Mouse (Mus musculus): Measurements from ENCODE around the gene Phactr1. TPM values are rescaled to one million over a fixed set of nuclear protein-coding genes. Genes with fewer than 3 reads are reported as not detected.

The Phactr1 gene
- polyA plus RNA-seq, 1 experiment from 2014 or later = 12.6 TPM

- Histone ChIP-seq H3K4me1 (ENCODE audit: control insufficient read depth, insufficient read depth, low read length) (no peaks in the 10 kb centered on the region), H3K9me3 (replicated peaks; ENCODE audit: control insufficient read depth, low read length) (no peaks in the 10 kb centered on the region), H3K36me3 (replicated peaks; ENCODE audit: control insufficient read depth, insufficient read depth, low read depth, low read length) (no peaks in the 10 kb centered on the region), H3K4me2 (ENCODE audit: low read depth, low read length) (no peak overlapping the region), H3K27ac (replicated peaks; ENCODE audit: low read depth, low read length) (no peak overlapping the region), H3K9ac (replicated peaks; ENCODE audit: low read length) (no peak overlapping the region), H3K27me3 (ENCODE audit: control insufficient read depth, insufficient read depth, low read length) (no peaks in the 10 kb centered on the region), H3K4me3 (ENCODE audit: low read depth, low read length) (no peak overlapping the region)
- DNase-seq (ENCODE audit: low spot score) = no peak
- no peak for ATAC-seq (replicated peaks; ENCODE audit: insufficient number of reproducible peaks, low FRiP score, low TSS enrichment, low read depth)
- WGBS = 94% methylated on average over 6 of the region's 6 CpGs
Observed at GRCm38 (mm10) chr13:42953071-42953470, 272.6 kb downstream of the Phactr1 start.

- Histone ChIP-seq H3K36me3 (replicated peaks; ENCODE audit: control insufficient read depth, insufficient read depth, low read depth, low read length) (no peaks in the 10 kb centered on the region), H3K9me3 (replicated peaks; ENCODE audit: control insufficient read depth, low read length) (no peaks in the 10 kb centered on the region), H3K4me2 (ENCODE audit: low read depth, low read length) (no peak overlapping the region), H3K4me1 (ENCODE audit: control insufficient read depth, insufficient read depth, low read length) (no peaks in the 10 kb centered on the region), H3K4me3 (ENCODE audit: low read depth, low read length) (no peak overlapping the region), H3K27me3 (ENCODE audit: control insufficient read depth, insufficient read depth, low read length) (no peaks in the 10 kb centered on the region), H3K9ac (replicated peaks; ENCODE audit: low read length) (no peak overlapping the region), H3K27ac (replicated peaks; ENCODE audit: low read depth, low read length) (no peak overlapping the region)
- 69% methylated on average over 5 of the region's 5 CpGs for WGBS
- ATAC-seq (replicated peaks; ENCODE audit: insufficient number of reproducible peaks, low FRiP score, low TSS enrichment, low read depth) (no peak), DNase-seq (ENCODE audit: low spot score) (no peak)
Observed at GRCm38 (mm10) chr13:42954116-42954515, 273.7 kb downstream of the Phactr1 start.

DNA sequence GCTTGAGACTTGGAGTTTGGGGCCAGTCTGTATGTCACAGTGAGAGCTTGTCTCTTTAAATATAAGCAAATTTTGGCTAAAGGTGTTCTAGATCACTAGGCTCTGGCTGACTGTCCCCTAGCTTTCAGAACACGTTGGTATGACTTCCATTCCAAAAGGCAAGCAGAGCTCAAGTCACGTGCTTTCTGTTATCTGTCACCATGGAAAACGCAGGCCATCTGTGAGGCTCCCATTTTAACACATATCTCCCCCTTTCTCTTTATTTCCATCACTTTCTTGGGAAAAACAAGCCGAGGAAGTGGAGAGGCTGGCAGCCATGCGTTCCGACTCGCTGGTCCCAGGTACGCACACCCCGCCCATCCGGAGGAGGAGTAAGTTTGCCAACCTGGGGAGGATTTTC lies 275.9 kb downstream of the Phactr1 start:
- no peaks in the 10 kb centered on the region for H3K27me3 ChIP-seq (ENCODE audit: control insufficient read depth, insufficient read depth, low read length)
- WGBS = 78% methylated on average over 10 of the region's 10 CpGs
- H3K4me1 ChIP-seq (ENCODE audit: control insufficient read depth, insufficient read depth, low read length) = no peaks in the 10 kb centered on the region
- no peak overlapping the region for H3K4me2 ChIP-seq (ENCODE audit: low read depth, low read length)
- H3K4me3 ChIP-seq (ENCODE audit: low read depth, low read length) = no peak overlapping the region
- no peak overlapping the region for H3K9ac ChIP-seq (replicated peaks; ENCODE audit: low read length)
- ATAC-seq (replicated peaks; ENCODE audit: insufficient number of reproducible peaks, low FRiP score, low TSS enrichment, low read depth) (no peak), DNase-seq (ENCODE audit: low spot score) (no peak)
- H3K36me3 ChIP-seq (replicated peaks; ENCODE audit: control insufficient read depth, insufficient read depth, low read depth, low read length) = no peaks in the 10 kb centered on the region
- no peaks in the 10 kb centered on the region for H3K9me3 ChIP-seq (replicated peaks; ENCODE audit: control insufficient read depth, low read length)
- no peak overlapping the region for H3K27ac ChIP-seq (replicated peaks; ENCODE audit: low read depth, low read length)

- Histone ChIP-seq H3K4me2 (ENCODE audit: low read depth, low read length) (no peak overlapping the region), H3K4me1 (ENCODE audit: control insufficient read depth, insufficient read depth, low read length) (no peaks in the 10 kb centered on the region), H3K9me3 (replicated peaks; ENCODE audit: control insufficient read depth, low read length) (no peaks in the 10 kb centered on the region), H3K36me3 (replicated peaks; ENCODE audit: control insufficient read depth, insufficient read depth, low read depth, low read length) (no peaks in the 10 kb centered on the region), H3K9ac (replicated peaks; ENCODE audit: low read length) (no peak overlapping the region), H3K27ac (replicated peaks; ENCODE audit: low read depth, low read length) (no peak overlapping the region), H3K27me3 (ENCODE audit: control insufficient read depth, insufficient read depth, low read length) (no peaks in the 10 kb centered on the region), H3K4me3 (ENCODE audit: low read depth, low read length) (no peak overlapping the region)
- 70% methylated on average over 7 of the region's 7 CpGs for WGBS
- ATAC-seq (replicated peaks; ENCODE audit: insufficient number of reproducible peaks, low FRiP score, low TSS enrichment, low read depth) (no peak), DNase-seq (ENCODE audit: low spot score) (no peak)
Observed at GRCm38 (mm10) chr13:42957856-42958255, 277.4 kb downstream of the Phactr1 start.

DNA sequence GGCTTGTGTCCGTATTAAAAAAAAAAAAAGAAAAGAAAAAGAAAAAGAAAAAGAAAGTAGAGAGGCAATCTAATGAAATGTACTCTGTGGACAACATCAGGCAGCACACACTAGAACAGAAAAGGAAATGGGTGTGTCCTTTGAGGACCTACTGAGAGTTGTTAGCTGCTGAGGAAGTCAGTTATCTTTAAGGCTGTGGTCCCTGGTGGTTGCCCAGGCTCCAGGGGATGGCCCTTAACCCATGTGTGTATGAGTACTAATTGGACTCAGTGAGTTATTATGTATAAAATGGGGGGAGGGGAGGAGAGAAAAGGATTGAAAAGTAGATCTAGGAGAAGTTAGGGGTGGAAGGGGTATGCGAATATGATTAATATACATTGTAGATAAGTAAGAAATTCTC lies 278.4 kb downstream of the Phactr1 start:
- Histone ChIP-seq H3K4me3 (ENCODE audit: low read depth, low read length) (no peak overlapping the region), H3K4me2 (ENCODE audit: low read depth, low read length) (no peak overlapping the region), H3K27ac (replicated peaks; ENCODE audit: low read depth, low read length) (no peak overlapping the region), H3K4me1 (ENCODE audit: control insufficient read depth, insufficient read depth, low read length) (no peaks in the 10 kb centered on the region), H3K27me3 (ENCODE audit: control insufficient read depth, insufficient read depth, low read length) (no peaks in the 10 kb centered on the region), H3K36me3 (replicated peaks; ENCODE audit: control insufficient read depth, insufficient read depth, low read depth, low read length) (no peaks in the 10 kb centered on the region), H3K9me3 (replicated peaks; ENCODE audit: control insufficient read depth, low read length) (no peaks in the 10 kb centered on the region), H3K9ac (replicated peaks; ENCODE audit: low read length) (no peak overlapping the region)
- DNase-seq (ENCODE audit: low spot score) (no peak), ATAC-seq (replicated peaks; ENCODE audit: insufficient number of reproducible peaks, low FRiP score, low TSS enrichment, low read depth) (no peak)
- WGBS = 91% methylated on average over 2 of the region's 2 CpGs

DNA sequence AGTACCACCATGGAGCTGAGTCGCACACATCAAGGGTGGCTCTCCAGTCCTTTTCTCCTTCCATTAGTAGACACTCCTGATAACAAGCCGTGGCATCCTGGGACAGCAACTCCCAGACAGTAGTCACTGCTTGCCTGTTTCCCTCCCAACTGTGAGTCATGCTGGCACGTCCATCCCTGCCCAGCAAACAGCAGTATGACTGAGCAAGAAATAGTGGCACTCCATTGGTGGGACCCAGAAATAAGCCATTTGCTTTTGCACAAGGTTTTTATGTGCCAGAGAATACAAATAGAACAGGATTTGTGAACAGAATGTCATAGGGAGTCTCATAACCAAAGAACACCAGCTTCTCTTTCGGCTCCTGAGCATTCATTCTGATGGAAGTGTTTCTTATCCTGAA lies 281.1 kb downstream of the Phactr1 start:
- no peaks in the 10 kb centered on the region for H3K4me1 ChIP-seq (ENCODE audit: control insufficient read depth, insufficient read depth, low read length)
- no peak for ATAC-seq (replicated peaks; ENCODE audit: insufficient number of reproducible peaks, low FRiP score, low TSS enrichment, low read depth)
- no peak overlapping the region for H3K4me2 ChIP-seq (ENCODE audit: low read depth, low read length)
- H3K27ac ChIP-seq (replicated peaks; ENCODE audit: low read depth, low read length) = no peak overlapping the region
- H3K4me3 ChIP-seq (ENCODE audit: low read depth, low read length) = no peak overlapping the region
- no peak for DNase-seq (ENCODE audit: low spot score)
- no peaks in the 10 kb centered on the region for H3K9me3 ChIP-seq (replicated peaks; ENCODE audit: control insufficient read depth, low read length)
- H3K27me3 ChIP-seq (ENCODE audit: control insufficient read depth, insufficient read depth, low read length) = no peaks in the 10 kb centered on the region
- WGBS = 93% methylated on average over 4 of the region's 4 CpGs
- H3K9ac ChIP-seq (replicated peaks; ENCODE audit: low read length) = no peak overlapping the region
- no peaks in the 10 kb centered on the region for H3K36me3 ChIP-seq (replicated peaks; ENCODE audit: control insufficient read depth, insufficient read depth, low read depth, low read length)

GRCm38 (mm10) chr13:42968537-42968936 lies 288.1 kb downstream of the Phactr1 start:
- Histone ChIP-seq H3K9me3 (replicated peaks; ENCODE audit: control insufficient read depth, low read length) (no peaks in the 10 kb centered on the region), H3K36me3 (replicated peaks; ENCODE audit: control insufficient read depth, insufficient read depth, low read depth, low read length) (no peaks in the 10 kb centered on the region), H3K9ac (replicated peaks; ENCODE audit: low read length) (no peak overlapping the region), H3K4me2 (ENCODE audit: low read depth, low read length) (no peak overlapping the region), H3K4me3 (ENCODE audit: low read depth, low read length) (no peak overlapping the region), H3K27ac (replicated peaks; ENCODE audit: low read depth, low read length) (no peak overlapping the region), H3K4me1 (ENCODE audit: control insufficient read depth, insufficient read depth, low read length) (no peaks in the 10 kb centered on the region), H3K27me3 (ENCODE audit: control insufficient read depth, insufficient read depth, low read length) (no peaks in the 10 kb centered on the region)
- DNase-seq (ENCODE audit: low spot score) (no peak), ATAC-seq (replicated peaks; ENCODE audit: insufficient number of reproducible peaks, low FRiP score, low TSS enrichment, low read depth) (no peak)
- 76% methylated on average over 4 of the region's 4 CpGs for WGBS

DNA sequence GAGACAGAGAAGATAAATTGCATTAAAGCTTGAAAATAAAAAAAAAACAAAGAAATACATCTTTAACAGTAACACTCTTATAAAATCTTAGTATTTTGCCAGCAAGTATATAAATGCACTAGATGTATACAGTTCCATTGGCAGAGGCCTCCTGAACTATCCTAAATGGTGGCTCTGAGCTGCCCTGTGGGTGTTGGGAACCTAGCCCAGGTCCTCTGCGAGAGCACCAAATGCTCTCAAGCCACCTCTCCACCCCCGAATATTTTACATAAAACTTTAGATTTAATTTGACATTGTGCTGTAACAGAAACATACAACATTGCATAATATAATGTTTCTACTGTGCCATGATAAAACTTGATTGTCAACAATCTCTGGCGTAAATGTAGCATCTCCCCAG lies 293.1 kb downstream of the Phactr1 start:
- Histone ChIP-seq H3K27ac (replicated peaks; ENCODE audit: low read depth, low read length) (no peak overlapping the region), H3K36me3 (replicated peaks; ENCODE audit: control insufficient read depth, insufficient read depth, low read depth, low read length) (no peaks in the 10 kb centered on the region), H3K4me1 (ENCODE audit: control insufficient read depth, insufficient read depth, low read length) (no peaks in the 10 kb centered on the region), H3K4me3 (ENCODE audit: low read depth, low read length) (no peak overlapping the region), H3K9me3 (replicated peaks; ENCODE audit: control insufficient read depth, low read length) (no peaks in the 10 kb centered on the region), H3K27me3 (ENCODE audit: control insufficient read depth, insufficient read depth, low read length) (no peaks in the 10 kb centered on the region), H3K9ac (replicated peaks; ENCODE audit: low read length) (no peak overlapping the region), H3K4me2 (ENCODE audit: low read depth, low read length) (no peak overlapping the region)
- WGBS = 87% methylated on average over 3 of the region's 3 CpGs
- ATAC-seq (replicated peaks; ENCODE audit: insufficient number of reproducible peaks, low FRiP score, low TSS enrichment, low read depth) (no peak), DNase-seq (ENCODE audit: low spot score) (no peak)

All from embryonic facial prominence, embryonic 11.5 days (tissue).